Mouse (Mus musculus) spleen, adult 2 months (tissue): Measurements from ENCODE around the gene Dab2.

Source experiments
- CTCF ChIP-seq: fragments of 200-500 bp; IDR thresholded peaks from 2 replicates; pipeline ENCODE4 v1.5.1; 2011; ENCODE audit warnings: mild to moderate bottlenecking, inconsistent platforms; ENCODE audit not compliant: insufficient read depth, insufficient read length, insufficient replicate concordance; ENCODE audit errors: extremely low read depth
- POLR2A ChIP-seq: fragments of 200-500 bp; IDR thresholded peaks from 2 replicates; pipeline ENCODE4 v1.6.1; 2011; ENCODE audit warnings: low read depth, low read length, inconsistent platforms

GRCm38 (mm10) chr15:6331380-6331779 is 31.8 kb downstream of the Dab2 start:
- TF ChIP-seq CTCF: no peak
- TF ChIP-seq POLR2A: no peak
